Mouse (Mus musculus): Measurements from ENCODE around the gene Trim8.
A peak's percentile ranks its signal among the peaks of the same experiment; 100 is the strongest.

Gene Trim8

DNA sequence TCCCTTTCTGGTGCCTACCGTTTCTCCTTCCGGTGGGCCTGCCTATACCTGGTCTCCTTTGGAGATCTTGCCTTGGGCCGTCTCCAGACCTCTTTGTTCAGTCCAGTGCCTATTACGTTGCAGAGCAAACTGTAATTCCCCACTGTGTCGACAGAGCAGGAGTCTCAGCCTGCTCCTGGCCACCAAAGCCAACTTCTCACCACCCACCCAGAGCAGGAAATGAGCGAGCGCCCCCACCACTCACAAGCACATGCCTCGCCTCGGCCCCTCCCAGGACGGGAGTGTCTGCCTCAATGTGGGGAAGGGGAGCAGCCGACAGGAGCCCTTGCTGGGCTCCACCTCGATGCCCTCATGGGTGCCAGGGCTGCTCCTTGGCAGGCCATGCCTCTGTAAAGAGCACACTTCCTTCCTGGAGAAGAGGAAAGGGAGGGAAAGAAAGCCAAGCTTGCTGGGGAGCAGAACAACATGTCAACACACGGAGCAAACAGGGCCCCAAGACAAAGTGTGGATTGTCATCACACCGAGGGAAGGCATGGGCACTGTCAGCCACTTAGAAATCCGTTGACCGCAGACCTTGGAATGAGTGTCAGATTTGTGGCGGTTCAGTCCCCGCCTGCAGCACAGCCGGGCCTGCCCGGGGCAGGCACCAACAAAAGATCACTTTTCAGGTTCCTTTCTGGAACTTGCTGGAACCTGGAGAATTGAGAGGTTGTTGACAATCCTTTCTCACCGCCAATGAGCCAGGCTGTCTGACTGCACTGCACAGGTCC, 22.0 kb upstream of the Trim8 start:
- no peak for DNase-seq (ENCODE audit: low spot score in 2 of 2)

DNA sequence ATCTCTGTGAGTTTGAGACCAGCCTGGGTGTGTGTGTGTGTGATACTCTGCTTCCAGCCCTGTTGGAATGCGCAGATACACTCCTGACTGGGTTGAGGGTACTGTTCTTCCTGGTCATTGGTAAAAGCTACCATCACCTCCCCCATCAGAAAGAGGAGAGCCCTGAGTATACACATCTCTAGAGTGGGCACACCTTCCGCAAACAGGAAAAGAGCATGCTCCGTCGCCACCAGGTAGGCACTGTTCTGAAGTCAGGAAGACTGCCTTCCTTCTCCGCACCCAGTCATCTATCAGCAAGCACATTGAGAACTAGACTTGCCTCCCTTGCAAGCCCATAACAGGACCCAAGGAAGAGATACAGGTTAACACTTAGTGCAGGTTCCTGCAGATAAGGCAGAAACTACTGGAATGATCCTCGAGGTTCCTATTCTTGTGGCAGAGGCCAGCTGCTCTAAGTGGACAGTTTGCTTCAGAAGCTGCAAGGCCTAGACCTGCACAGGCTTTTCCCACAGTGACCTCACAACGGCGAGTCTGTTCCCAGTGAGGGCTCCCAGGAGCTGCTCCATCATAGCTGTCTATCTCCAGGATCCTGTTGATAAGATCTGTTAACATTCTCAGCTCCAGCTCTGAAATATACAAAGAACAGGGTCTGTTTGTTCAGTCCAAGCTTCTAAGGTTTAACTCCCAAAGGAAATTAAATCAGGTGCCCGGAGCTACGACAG, 20.7 kb upstream of the Trim8 start:
- DNase-seq (ENCODE audit: low spot score in 2 of 2), result no peak

DNA sequence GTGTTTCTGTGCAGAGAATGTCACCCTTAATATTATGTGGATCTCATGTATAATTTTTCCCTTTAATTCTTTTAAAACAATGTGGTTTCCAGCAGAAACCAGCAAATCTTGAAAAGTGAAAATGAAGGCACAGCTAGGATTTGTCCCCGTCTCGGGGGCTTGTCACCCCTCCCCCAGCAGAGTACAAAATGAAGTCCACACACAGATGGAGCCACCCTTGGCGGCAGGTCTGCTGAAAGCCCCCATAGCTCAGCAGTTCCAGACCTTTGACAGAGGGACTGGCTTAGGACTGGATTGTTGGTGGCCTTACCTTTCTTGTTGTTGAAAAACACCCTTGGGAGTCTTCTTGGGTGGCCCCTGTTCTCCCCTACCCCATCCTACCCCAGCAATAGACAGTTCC, 20.1 kb upstream of the Trim8 start:
- no peak for DNase-seq (ENCODE audit: low spot score in 2 of 2)

DNA sequence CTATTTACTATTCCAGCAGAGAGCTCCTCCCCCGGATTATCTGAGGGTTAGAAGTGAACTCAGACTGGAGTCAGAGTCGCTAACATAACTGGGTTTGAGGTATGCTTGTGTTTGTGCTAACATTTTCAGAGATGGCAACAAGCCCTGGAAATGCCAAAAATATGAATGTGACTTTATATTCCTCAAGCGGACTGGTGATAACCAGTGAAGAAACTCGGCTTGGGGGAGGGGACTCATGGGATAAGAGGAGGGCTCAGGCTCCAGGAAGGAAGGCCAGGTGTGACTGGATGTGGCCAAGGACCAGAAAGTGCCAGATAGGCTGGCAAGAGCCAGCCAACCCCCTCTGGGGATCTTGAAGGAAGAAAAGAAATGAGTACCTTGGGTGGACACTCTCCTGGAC, 19.7 kb upstream of the Trim8 start:
- no peak for DNase-seq (ENCODE audit: low spot score in 2 of 2)

DNA sequence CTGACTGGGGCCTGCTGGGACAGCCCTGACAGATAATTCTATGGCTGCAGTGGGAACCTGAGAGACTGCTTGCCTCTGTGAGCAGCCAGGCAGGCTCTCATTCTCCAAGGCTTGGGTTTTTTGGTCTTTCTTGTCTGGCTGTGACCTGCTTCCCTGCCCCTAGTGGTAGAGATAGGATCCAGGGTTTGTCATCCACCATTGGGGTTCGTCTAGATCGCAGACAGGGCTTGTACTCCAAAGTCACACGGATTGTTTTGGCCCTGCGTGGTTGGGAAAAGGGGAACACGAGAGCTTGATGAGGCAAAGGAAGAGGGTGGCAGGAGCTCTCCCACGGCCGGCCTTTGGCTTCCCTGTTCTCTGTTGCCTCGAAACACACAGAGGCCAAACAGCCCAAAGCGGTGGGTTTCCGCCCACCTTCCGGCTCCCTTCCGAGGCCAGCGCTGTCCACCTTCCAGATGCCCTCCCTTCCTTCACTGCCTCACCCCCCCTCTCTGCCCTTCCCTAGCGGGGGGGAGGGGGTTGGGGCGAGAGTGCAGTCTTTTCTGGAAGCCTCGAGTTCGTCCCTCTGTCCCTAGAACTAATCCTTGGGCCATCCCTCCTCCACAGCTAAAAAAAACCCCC, 18.5 kb upstream of the Trim8 start:
- DNase-seq (ENCODE audit: low spot score in 2 of 2), result no peak

DNA sequence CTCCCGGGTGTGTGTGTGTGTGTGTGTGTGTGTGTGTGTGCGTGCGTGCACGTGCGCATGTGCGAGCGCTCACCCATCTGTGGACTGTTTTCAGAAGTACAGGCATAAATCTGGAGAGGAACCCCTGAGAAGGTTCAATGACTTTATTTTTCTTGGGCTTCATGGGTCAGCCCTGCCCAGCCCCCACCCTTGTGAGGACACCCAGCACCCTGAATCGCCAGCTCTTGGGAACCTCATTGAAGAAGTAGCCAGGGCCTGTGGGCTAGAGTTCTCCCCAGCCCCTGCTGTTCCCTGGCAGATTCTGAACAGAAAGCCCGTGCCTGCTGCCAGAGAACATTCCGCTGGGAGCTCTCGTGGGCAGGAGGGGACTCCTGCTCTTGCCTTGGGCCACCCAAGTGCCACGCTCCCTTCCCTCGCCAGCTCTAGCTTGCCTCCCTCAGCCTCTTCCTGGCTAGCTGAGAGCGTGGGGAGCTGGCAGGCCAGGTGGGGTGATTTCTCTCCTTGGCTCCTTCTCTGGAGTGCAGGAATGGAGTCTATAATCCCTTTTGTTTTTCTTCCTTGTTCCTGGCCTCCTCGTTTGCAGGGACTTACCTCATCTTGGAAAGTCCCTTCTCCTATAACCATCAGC, 17.7 kb upstream of the Trim8 start:
- peak; percentile 72 to 78 for DNase-seq (ENCODE audit: low spot score in 2 of 2)

DNA sequence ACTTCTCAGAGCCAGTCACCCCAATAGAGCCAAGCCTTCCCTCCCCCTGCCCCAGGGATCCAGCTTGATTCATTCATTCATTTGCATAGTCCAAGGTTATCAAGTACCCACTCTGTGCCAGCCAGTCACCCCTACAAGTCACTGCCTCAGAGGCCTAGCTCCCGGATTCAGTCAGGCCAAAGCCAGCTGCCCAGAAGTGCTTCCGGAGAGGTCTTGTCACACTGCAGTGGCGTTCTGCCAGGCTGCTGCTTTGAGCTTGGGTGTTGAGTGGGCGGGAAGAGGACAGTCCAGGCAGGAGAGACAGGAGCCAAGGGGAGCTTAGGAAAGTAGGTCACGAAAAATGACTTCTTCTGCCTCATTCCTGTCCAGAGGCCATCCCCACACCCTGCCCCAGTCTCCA, 17.0 kb upstream of the Trim8 start:
- peak; percentile 70 to 75 for DNase-seq (ENCODE audit: low spot score in 2 of 2)

DNA sequence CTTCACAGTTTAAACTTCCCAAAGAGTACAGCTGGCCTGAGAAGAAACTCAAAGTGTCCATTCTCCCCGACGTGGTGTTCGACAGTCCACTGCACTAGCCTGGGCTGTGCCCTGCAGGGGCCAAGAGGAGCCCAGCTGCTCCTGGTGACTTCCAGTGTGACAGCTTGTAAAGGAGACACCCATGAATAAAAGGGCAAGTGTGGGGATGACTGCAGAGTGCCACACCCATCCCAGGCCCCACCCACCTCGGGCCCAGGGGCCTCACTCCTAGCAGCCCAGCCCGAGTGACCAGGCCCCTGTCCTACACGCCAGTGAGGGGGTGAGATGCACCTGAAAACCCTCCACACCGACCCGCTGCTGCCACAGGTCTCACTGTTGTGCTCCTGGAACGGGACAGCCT, 15.7 kb upstream of the Trim8 start:
- no peak for DNase-seq (ENCODE audit: low spot score in 2 of 2)

DNA sequence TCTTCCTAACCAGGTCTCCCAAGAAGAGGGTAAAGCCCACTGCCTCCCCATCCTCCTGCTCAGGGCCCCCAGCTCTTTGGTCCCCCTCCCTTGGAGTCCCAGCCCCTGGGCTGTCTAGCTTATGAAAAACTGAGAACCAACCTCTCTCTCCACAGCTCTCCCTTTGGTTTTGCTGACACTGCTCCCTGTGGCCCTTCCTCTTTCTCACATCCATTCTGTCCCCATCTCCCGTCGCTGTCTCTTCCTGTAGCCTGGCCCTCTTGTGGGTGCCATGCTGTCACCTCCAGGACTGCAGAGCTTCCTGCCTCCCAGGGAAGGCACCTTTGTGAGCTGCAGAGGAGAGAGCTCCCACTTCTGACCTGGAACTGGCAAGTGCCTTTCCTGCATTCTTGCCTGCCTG, 14.8 kb upstream of the Trim8 start:
- DNase-seq (ENCODE audit: low spot score in 2 of 2), result no peak

DNA sequence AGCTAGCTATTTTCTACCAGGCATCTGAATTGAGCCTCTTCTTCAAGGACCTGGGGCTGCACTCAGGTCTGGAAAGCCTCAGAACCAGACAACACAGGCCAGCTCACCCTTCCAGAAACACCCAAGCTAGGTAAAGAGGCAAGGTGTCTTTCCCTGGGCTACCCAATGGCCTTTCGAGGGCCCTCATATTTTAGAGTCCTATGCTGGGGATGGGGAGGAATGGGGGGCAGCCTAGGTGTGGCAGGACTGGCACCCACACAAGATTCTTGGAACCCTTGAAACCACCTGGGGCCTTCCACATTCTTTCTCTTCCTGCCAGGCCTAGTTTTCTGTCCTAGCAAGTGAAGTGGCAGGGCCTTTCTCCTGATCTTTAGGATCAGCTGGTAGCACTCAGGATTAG, 12.1 kb upstream of the Trim8 start:
- no peak for DNase-seq (ENCODE audit: low spot score in 2 of 2)

DNA sequence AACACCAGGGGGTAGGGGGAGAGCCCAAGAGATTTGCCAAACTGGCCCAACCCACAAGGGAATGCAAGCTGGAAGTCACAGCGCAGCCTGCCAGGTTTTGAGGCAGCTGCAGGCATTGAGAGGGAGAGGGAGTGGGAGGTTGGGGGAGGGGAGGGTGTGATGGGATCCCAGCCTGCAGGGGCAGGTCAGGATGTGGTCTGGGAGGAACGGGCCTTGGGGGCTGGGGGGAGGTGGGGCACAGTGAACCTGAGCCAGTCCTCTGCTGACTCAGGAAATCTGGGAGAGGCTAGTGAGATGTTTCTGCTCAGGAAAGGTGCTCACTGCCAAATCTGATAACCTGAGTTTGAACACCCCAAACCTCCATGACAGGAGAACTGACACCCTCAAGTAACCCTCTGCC, 10.9 kb upstream of the Trim8 start:
- DNase-seq (ENCODE audit: low spot score in 2 of 2), result peak in 1 of 2 experiments; percentile 61

DNA sequence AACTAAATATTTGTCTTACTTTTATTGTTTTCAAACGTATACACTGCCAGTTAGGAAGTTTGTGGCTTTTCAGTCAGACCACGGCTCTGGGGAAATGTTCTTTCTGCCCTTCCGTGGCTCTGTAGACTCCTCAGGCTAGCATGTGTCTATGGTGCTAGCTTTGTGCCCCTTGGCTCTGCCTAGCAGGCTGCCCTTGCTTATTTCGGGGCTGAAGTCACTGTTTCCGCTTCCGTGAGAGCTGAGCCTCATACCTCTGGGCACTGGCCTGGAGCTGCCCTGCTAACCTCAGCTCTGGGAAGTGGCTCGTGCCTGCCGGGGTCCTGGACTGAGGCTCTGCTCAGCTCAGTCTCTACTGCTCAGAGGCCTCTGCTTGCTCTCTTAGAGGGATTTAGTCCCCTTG, 6.4 kb upstream of the Trim8 start:
- DNase-seq (ENCODE audit: low spot score in 2 of 2), result no peak

DNA sequence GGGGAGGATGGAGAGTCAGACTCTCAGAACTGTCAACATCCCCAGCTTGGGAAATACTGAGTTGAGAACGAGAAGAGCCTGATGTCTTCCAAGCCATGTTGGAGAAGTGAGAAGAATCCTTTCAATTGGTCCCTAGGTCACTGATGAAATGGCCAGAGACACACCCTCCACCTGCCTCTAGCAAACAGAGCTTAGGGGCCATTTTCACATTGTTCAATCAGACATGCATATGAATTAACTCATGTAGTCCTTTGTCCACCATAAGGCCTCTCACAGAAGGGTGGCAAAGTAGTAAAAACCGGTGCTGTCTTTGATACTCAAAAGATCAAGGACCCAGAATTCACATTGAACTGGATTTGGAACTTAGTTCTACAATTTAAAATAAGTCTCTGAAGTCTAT, 4.3 kb upstream of the Trim8 start:
- no peak for DNase-seq (ENCODE audit: low spot score in 2 of 2)

DNA sequence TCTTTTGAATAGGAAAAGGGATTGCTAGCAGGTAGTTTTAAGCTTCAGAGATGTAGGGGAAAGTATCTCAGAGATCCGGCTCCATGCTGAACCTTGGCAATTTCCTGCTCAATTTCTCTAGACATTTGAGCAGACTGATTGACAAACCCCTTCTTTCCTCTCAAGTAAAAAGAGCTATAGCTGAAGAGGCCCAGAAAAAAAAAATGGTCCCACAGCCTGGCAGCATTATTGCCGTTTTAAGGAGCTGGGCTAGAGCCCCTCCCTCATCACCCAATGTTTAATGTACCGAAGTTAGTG, 2.0 kb upstream of the Trim8 start:
- no peak for DNase-seq (ENCODE audit: low spot score in 2 of 2)

DNA sequence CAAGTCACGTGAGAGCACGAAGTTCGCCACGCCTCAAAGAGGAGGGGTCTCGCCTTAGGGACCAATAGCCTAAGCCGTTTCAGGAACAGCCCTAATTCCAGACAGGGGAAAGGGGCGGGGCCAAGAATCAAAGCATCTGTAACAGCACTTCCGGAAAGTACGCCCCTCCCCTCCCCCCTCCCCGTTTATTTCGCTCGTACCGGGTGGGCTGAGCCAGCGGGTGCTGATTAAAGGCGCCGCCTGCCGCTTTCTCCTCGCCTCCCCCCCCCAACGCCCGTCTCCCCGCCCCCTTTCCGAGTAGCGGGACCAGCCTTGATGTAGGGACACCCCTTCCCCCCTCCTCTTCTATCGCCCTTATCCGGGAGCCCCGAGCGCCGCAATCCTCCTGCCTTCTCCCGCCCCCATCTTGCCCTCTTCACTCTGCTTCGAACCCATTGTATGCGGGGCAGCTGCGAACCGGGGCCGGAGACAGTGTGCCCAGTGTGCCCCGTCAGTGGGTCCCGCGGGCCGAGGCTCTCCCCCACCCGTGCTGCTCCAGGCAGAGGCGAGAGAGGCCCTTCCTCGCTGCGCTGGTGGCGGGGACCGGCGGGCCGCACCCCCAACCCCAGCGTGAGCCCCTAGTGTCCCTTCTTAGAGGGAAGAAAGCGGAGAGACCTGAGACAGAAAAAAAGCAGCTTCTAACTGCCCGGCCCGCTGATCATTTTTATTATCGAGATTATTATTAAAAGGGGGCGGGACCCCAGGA, 1.5 kb upstream of the Trim8 start:
- DNase-seq (ENCODE audit: low spot score in 2 of 2), result peak; percentile 99 to 100

DNA sequence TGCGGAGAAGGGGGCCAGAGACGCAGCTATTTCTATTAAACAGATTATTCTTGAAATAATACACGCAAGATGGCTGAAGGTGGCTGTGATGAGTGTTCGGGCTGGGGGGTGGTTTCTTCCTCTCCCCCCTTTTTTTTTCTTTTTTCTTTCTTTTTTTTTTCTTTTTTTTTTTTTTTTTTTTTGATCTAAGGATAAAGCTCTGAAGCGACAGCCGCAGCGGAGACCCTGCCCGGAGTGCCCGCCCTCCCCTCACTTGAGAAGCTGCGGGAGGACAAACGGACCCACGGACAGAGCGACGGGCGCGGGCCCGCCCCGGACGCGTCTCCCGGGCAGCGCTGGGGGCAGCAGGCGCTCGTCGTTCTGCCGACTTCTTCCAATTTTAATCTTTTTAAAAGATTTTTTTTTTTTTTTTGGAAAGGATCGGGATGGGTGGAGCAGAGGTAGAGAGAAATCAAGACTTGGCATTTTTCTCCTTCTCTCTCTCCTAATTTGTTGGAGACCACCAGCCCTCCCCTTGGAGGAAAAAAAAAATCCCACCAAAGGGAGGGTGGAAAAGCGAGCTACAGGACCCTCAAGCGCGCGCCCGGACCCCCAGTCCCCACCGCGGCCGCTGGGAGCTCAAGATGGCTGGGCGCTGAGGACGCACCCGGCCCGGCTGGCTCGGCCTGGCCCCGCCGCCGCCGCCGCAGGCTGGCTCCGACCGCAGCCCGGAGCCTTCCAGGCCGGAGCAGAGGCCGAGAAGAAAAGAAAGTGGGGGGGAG, 741 bp upstream of the Trim8 start:
- DNase-seq (ENCODE audit: low spot score in 2 of 2), result peak; percentile 78 to 80

DNA sequence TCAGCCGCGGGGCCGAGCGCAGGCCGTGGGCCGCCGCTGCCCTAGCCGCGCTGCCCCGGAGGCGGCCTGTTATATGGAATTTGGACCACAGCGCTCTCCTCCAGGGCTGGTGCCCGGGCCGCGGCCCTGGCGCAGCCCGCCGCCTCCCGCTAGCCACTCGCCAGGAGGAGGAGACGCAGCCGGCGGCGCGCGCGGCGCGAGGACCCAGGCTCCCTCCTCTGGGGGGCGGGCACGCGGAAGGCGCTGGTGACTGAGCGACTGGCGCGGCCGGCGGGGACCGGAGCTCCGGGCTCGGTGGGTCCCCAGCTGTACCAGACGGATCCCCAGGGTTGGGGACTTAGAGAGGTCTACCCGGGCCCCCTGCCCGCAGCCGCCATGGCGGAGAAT, 560 bp downstream of the Trim8 start:
- peak; percentile 85 for DNase-seq (ENCODE audit: low spot score in 2 of 2)

DNA sequence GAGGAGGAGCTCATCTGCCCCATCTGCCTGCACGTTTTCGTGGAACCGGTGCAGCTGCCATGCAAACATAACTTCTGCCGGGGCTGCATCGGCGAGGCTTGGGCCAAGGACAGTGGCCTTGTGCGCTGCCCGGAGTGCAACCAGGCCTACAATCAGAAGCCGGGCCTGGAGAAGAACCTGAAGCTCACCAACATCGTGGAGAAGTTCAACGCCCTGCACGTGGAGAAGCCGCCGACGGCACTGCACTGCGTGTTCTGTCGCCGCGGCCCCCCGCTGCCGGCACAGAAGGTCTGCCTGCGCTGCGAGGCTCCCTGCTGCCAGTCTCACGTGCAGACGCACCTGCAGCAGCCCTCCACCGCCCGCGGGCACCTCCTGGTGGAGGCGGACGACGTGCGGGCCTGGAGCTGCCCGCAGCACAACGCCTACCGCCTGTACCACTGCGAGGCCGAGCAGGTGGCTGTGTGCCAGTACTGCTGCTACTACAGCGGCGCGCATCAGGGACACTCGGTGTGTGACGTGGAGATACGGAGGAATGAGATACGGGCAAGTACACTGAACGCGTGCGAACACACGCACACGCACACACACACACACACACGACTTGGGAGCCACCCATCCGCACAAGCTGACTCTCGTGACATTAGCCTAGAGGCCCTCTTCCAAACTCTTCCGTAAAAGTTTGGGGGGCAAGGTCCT, 1.1 kb downstream of the Trim8 start:
- DNase-seq (ENCODE audit: low spot score in 2 of 2), result peak; percentile 89 to 90

DNA sequence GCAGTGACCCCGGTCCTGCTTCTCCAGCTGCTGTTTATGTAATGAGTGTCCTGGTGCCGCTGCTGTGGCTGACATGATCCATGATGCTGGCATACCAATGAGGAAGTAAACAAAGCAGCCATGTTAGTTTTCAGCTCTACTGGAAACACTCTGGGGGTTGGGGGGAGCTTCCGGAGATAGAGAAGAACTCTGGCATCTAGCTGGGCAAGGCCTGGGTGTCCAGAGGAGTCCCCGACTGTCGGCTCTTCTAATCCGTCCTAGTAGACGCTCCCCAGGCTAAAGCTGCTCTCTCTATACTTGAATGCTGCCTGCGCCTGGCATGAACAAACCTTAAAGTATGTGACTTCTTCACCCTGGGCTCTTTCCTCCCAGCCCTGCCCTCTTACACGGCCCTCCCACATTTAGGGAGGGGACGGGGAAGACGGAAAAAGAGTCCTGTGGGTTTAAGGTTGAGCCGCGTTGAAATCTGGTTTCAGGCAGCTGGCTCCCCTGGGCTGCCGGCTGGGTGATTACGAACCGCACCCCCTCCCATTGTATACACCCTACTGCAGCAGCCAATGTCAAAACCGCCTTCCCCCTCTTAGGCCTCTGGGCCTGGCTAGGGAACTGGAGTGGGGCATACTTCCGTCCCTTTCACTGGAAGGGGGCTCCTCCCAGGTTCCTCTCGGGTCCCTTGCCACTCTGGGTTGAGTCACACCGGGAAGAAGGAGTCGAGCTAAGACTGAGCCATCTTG, 2.0 kb downstream of the Trim8 start:
- no peak for DNase-seq (ENCODE audit: low spot score in 2 of 2)

DNA sequence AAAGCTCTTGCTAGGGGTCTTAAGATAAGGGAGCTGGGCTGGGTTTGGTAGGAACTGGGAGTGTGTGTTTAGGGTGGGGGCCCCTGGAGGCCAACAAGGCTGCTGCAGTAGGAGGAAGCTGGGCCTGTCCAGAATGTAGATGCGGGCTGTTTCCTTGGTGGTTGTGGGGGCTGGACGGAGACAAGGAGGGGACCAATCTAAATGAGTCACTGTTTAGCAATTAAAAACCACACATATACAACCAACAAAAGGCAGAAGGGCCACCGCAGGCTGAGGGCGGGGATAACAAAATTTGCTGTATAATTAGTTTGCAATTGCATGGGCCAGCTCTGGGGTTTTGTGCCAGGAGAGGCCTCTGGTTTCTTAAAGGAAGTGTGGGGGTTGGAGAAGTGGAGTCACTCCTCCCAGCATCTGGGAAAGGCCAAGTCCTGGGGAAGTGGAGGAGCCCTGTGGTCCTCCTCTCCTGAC, 2.6 kb downstream of the Trim8 start:
- no peak for DNase-seq (ENCODE audit: low spot score in 2 of 2)

Data from right cerebral cortex, postnatal 10 days (tissue).